Mouse (Mus musculus): ENCODE results near the gene Hgd.

DNA sequence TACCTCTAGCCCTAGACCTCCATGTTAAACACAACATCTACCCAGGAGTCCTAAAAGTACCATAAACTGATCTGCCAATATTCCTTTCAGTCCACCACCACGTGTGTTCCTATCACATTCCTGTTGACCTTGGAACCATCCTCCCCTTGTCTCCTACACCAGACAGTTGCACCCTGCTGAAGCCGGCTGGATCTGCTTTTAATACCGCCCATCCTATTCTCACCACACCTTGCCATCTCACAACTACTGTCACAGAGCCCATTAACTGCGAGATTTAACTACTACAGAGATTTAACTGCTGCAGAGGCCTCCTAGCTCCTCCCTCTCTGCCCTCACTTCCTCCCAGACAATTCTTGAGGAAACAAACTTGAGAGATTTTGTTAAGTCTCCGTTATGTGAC, 71.5 kb downstream of the Hgd start:
- TF ChIP-seq CTCF (conservative IDR thresholded peaks at IDR 0.05; ENCODE audit: insufficient read depth, insufficient read length, low read depth, low read length) (no peak), POLR2A (IDR thresholded peaks at IDR 0.05; ENCODE audit: low read depth, low read length) (no peak)
